Mouse (Mus musculus) stomach, postnatal 0 days (tissue): ENCODE data around the gene Cdc42bpg.

Source experiments
- CTCF ChIP-seq: IDR thresholded peaks from 2 replicates; pipeline ENCODE4 v1.5.1; 2016; ENCODE audit warnings: antibody characterized with exemption, low read depth, mild to moderate bottlenecking, moderate library complexity
- EP300 ChIP-seq: optimal IDR thresholded peaks from 2 replicates; pipeline ENCODE3; 2016; ENCODE audit warnings: antibody characterized with exemption

- TF ChIP-seq CTCF (no peak), EP300 (no peak)
These were observed 43.1 kb downstream of the Cdc42bpg start for GRCm38 (mm10) chr19:6349215-6349983.
